Mouse (Mus musculus) leukemia stem cell, adult 10-12 weeks (primary cell): ENCODE measurements around the gene Olfr716. TPM values are rescaled to one million over a fixed set of nuclear protein-coding genes. Genes with fewer than 3 reads are reported as not detected.

Source experiments
- polyA plus RNA-seq: library from polyadenylated mRNA; stranded (reverse); fragments of >175 nt; gene quantifications from 2 replicates; pipeline ENCODE4 v1.2.3, GENCODE M21; 2012; ENCODE audit warnings: low replicate concordance

Gene Olfr716
- not detected in 2 replicates for polyA plus RNA-seq

DNA sequence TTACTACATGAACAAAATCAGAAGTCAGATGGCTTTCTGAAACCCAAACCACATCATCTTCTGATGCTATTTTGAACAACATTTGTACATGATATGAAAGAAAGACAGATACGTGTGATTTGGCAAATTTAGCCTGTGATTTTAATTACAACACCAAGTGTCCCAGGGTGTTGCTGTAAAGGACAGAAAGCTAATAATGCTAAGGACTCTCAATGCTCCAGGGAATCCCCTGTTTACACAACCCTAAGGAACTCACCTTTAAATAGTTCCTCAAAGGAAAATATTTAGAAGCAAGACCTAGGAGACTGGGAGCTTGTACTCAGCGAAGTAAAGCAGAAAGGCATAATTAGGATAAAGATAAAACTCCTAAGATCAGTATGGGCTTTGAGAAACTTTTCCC, at the start of gene Olfr716:
TSS of gene Olfr716 (plus strand) at position 301 of the 400 bp plus-strand sequence.

DNA sequence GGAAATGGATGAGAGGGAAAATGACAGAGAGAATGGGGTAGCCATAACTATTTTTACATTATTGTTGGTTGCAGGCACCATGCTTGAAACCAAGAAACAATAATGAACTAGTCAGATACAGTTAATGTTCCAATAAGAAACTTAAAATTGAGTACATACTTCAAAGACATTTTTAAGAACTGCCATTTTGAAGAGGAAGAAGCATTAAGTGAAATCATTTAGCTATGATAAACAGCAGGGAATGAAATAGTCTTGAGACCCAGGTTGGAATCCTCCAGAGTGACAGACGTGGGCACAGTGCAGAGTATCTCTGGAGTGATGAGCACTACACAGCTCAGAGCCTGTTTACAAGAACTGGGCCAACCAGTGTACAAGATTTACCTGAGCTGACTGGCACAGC, 45.2 kb upstream of the Olfr716 start, which contains the start of gene Olfr17:
TSS of gene Olfr17 (plus strand) at position 301 of the 400 bp plus-strand sequence.

GRCm38 (mm10) chr7:107110269-107110668, 27.9 kb upstream of the Olfr716 start, which contains the start of gene Olfr715b:
Gene Olfr715b (minus strand): TSS chr7:107110369.

GRCm38 (mm10) chr7:107130983-107131382, 7.1 kb upstream of the Olfr716 start, which contains the start of gene Olfr715:
Gene Olfr715 (minus strand): TSS chr7:107131083.

DNA sequence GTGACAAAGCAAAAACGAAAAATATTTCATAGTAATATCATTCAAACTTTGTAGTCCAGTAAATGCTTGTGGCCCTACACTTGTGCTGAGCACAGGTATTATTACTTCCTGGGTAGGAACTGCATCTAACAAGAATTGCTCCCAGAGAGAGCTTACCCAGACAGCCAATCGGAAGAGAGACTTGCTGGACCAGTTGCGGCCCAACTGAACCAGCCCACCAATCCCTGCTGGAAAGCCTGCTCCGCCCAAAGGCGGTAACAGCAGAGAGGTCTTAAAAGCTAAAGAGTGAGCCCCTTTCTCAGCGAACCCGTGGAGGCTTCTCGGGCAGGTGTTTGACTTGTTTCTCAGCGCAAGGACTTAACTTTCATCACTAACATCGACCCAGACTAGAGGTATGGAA, 28.6 kb downstream of the Olfr716 start, which contains the start of gene Nlrp14:
TSS of gene Nlrp14 (plus strand) at position 301 of the 400 bp plus-strand sequence.

Other genes with a start within 250 kb of the Olfr716 start
- not detected in 2 replicates for gene Olfr707, start 237.1 kb upstream of the Olfr716 start, polyA plus RNA-seq
- gene Olfr1532-ps1, start 230.3 kb upstream of the Olfr716 start, polyA plus RNA-seq, result not detected in 2 replicates
- not detected in 2 replicates for gene Olfr709-ps1, start 206.1 kb upstream of the Olfr716 start, polyA plus RNA-seq
- gene Olfr710, start 190.0 kb upstream of the Olfr716 start, polyA plus RNA-seq, result not detected in 2 replicates
- not detected in 2 replicates for gene Olfr6, start 174.4 kb upstream of the Olfr716 start, polyA plus RNA-seq
- not detected in 2 replicates for gene Olfr711, start 162.9 kb upstream of the Olfr716 start, polyA plus RNA-seq
- gene Olfr2, start 132.3 kb upstream of the Olfr716 start, polyA plus RNA-seq, result not detected in 2 replicates
- gene Olfr713, start 107.2 kb upstream of the Olfr716 start, polyA plus RNA-seq, result not detected in 2 replicates
- not detected in 2 replicates for gene Olfr714, start 67.3 kb upstream of the Olfr716 start, polyA plus RNA-seq
- gene Olfr17, start 45.1 kb upstream of the Olfr716 start, polyA plus RNA-seq, result not detected in 2 replicates
- gene Olfr715b, start 28.0 kb upstream of the Olfr716 start, polyA plus RNA-seq, result not detected in 2 replicates
- gene Olfr715, start 7.2 kb upstream of the Olfr716 start, polyA plus RNA-seq, result not detected in 2 replicates
- gene Nlrp14, start 28.7 kb downstream of the Olfr716 start, polyA plus RNA-seq, result not detected in 2 replicates
- gene Rbmxl2, start 71.1 kb downstream of the Olfr716 start, polyA plus RNA-seq, result not detected in 2 replicates
- gene Syt9, start 232.4 kb downstream of the Olfr716 start, polyA plus RNA-seq, result 0.07 TPM in 1 of 2 replicates, not detected in the other